Mouse (Mus musculus): ENCODE measurements around the gene Dusp5. TPM values are rescaled to one million over a fixed set of nuclear protein-coding genes. Genes with fewer than 3 reads are reported as not detected.

The Dusp5 gene
- polyA plus RNA-seq, 1 experiment: 1.8 TPM

Other genes with a start within 250 kb of the Dusp5 start
- 48.3 and 49.2 TPM in 2 replicates for gene Mxi1, start 218.6 kb upstream of the Dusp5 start, polyA plus RNA-seq (2012; ENCODE audit: insufficient read depth, insufficient read length, missing spikeins)
- gene Gm10197, start 157.3 kb upstream of the Dusp5 start, polyA plus RNA-seq (2012; ENCODE audit: insufficient read depth, insufficient read length, missing spikeins): not detected in 2 replicates
- 40.8 and 44.3 TPM in 2 replicates for gene Smndc1, start 138.5 kb upstream of the Dusp5 start, polyA plus RNA-seq (2012; ENCODE audit: insufficient read depth, insufficient read length, missing spikeins)
- 62.6 and 67.3 TPM in 2 replicates for gene Nutf2-ps1, start 60.0 kb downstream of the Dusp5 start, polyA plus RNA-seq (2012; ENCODE audit: insufficient read depth, insufficient read length, missing spikeins)
- 40.6 and 41.7 TPM in 2 replicates for gene Smc3, start 71.3 kb downstream of the Dusp5 start, polyA plus RNA-seq (2012; ENCODE audit: insufficient read depth, insufficient read length, missing spikeins)
- not detected in 2 replicates for gene Rbm20, start 148.2 kb downstream of the Dusp5 start, polyA plus RNA-seq (2012; ENCODE audit: insufficient read depth, insufficient read length, missing spikeins)